Mouse (Mus musculus) layer of hippocampus, postnatal 36 days (tissue): ENCODE measurements around the gene Pycr1. TPM values are rescaled to one million over a fixed set of nuclear protein-coding genes. Genes with fewer than 3 reads are reported as not detected.
"Not testable (repeated sequence)": the region's sequence is repeated elsewhere in the genome, so short reads cannot be mapped to it uniquely, and the experiment has no call there.

Source experiments
- DNase-seq, 2 experiments: peaks; one replicate each; pipeline ENCODE4 v3.0.0; 2022
- total RNA-seq, 2 experiments: library from RNA; stranded (reverse); gene quantifications; 2 replicates each; pipeline ENCODE4 v1.2.3; 2021

The Pycr1 gene
- 1 to 10 TPM; 1.8 to 2.1 TPM for total RNA-seq

DNA sequence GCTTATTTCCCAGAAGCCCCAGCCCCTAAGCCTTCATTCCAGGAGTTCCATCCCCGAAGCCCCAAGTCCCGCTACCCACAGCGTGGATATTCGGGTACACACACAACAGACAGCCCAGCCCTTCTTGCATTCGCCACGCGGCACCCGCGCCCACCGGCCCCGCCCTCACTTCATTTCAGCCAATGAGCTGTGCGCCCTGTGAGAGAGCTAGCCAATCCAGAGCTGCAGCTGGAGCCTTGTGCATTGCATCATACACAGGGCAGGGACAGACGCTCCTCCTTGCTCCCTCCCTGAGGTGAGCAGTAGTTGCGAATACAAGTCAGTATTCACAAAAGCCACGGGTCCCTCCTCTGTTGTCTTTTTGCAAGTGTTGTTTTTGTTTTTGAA is at the start of gene Pycr1:
TSS of gene Pycr1 (minus strand) at position 169 of the 387 bp plus-strand sequence.
- DNase-seq = peak; percentile 92 to 93

DNA sequence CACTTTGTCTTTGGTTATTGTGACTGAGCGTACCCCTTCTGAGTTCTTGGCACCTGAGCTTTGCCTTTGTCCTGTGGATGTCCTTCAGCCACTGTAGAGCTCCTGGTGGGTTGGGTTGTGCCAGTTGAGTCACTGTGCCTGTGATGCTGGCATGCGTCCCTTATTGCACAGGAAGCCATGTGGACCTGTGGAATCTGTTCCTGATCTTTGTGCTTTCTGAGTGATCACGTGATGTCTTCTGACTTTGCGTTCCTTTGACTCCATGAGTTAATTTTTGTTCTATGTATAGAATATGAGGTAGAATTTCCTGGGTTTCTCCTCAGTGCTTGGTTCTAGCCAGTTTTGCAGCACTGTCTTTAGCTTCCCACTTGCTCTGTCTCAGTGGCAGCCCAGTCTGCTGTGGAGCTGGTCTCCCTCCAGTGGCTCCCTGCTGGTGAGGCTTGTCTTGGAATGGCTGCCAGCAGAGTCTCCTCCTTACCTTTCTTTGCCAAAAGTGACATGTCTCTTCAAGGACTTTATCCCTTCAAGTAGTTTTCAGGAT is 49.0 kb upstream of the Pycr1 start:
- DNase-seq = no peak

GRCm38 (mm10) chr11:120689365-120689764 is 45.8 kb upstream of the Pycr1 start:
- no peak for DNase-seq

- no peak for DNase-seq
Measured at GRCm38 (mm10) chr11:120686650-120687272, 43.2 kb upstream of the Pycr1 start.

DNA sequence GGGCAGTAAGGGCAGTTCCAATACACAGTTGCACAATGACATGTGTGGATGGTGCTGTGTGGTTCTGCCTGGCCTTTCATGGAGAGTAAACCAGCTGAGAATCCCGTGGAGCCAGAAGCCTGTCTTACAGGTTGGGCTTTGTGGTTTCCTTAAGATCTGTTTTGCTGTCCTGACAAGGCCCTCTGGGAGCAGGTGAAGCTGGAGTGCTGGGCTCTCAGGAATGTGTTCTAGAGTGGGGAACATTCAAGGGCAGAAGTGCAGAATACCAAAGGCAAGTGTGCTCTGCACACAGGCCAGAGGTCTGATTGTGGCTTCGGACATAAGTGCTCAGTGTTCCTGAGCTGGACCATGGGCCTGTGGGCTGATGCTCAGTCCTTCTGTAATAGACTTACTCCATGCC is 41.1 kb upstream of the Pycr1 start:
- no peak for DNase-seq

DNA sequence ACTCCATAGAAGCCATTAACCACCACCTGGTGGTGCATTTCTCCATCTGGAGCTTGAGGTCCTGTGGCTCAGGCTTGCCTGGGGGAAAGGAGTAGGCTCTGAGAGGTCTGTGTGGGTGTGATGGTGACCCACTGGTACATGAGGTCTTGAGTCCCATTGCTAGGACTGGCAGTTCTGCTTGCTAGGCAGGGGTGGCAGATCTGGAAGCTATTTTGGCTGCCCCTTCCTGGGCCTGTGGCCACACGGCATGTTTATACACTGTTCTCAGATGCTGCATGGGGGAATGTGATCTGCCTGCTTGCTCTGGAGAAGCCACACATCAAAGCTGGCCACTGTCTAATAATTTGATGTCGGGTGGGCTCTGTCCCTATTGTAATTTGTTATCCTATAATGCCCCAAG is 40.5 kb upstream of the Pycr1 start:
- DNase-seq = no peak

DNA sequence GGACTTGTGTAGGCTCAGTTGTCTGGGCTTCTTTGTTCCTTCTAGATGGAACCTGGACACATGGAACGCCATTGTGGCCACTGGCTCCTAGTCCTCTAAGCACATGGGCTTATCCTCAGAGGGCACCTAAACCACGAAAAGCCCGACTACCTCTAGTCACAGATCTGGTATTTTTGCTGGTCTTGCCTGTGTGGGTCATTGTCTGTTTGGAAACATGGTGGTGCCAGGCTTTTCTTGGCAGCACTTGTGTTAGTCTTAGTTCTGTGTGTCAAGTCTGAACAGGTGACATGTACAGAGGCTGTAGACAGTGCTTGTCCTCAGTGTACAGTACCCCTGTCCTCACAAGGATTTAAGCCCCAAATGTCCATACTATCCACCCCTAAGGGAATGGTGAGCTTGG is 40.0 kb upstream of the Pycr1 start:
- DNase-seq = no peak

DNA sequence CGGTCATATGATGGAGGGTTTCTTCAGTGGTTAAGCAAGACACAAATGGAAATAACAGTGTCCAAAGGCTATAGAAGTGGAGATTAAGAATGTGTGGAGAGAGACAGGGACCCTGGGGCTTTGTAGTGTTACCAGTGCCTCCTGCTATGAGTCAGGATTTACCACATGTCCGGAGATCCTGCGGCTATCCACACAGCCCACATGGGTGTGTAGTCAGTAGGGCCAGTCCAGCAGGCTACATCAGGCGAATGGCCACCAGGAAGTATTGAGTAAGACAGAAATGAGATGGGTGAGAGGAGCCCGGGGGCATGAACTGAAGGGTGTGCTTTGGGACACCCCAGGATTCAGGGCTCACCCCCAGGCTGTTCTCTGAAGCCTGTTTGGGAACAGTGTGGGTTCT is 39.1 kb upstream of the Pycr1 start:
- DNase-seq = no peak

GRCm38 (mm10) chr11:120679909-120680308 is 36.3 kb upstream of the Pycr1 start:
- DNase-seq = no peak

DNA sequence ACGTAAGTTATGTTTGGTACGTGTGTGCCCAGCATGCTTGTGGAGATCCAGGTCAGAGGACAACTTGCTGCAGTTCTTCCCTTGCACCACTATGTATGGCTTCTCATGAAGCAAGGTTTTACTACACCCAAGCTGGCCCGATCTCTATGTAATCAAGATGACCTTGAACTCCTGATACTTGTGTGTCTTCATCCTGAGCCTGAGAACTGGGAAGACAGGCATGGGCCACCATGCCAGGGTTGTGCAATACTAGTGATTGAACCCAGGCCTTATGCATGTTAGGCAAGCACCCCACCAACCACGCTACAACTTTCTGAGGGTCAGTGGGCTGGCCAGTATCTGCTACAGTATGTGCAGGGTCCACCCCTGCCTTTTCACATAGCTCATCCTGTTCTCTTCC is 33.4 kb upstream of the Pycr1 start:
- no peak for DNase-seq

DNA sequence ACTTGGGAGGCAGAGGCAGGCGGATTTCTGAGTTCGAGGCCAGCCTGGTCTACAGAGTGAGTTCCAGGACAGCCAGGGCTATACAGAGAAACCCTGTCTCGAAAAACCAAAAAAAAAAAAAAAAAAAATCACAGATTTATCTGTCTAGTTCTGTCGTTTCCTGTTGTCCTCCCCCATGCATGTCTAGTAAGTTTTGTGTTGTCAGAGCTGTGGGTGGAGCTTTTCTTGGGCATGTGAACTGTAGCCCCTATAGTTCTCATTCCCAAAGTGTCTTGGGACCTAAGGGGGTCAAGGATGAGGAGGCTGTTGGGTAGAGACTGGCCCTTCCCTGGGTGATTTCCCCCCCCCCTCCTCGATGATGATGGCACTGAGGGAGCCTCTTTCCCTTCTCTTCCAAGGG is 32.3 kb upstream of the Pycr1 start:
- DNase-seq = not testable (repeated sequence)

- DNase-seq = no peak
Measured at GRCm38 (mm10) chr11:120673594-120674122, 30.1 kb upstream of the Pycr1 start.

GRCm38 (mm10) chr11:120672687-120673593 is 29.4 kb upstream of the Pycr1 start, which contains the start of gene Aspscr1:
Gene Aspscr1 (plus strand): TSS chr11:120672973.
- DNase-seq = peak; percentile 92

GRCm38 (mm10) chr11:120666617-120667016 is 23.0 kb upstream of the Pycr1 start:
- no peak for DNase-seq

GRCm38 (mm10) chr11:120665406-120665805 is 21.8 kb upstream of the Pycr1 start:
- DNase-seq = no peak

- no peak for DNase-seq
Measured at GRCm38 (mm10) chr11:120663714-120664113, 20.1 kb upstream of the Pycr1 start.

- DNase-seq = no peak
Measured at GRCm38 (mm10) chr11:120662759-120663158, 19.2 kb upstream of the Pycr1 start.

- no peak for DNase-seq
Measured at GRCm38 (mm10) chr11:120661076-120661460, 17.5 kb upstream of the Pycr1 start, which contains the start of gene Notum. Gene Notum (minus strand): TSS chr11:120661175.

DNA sequence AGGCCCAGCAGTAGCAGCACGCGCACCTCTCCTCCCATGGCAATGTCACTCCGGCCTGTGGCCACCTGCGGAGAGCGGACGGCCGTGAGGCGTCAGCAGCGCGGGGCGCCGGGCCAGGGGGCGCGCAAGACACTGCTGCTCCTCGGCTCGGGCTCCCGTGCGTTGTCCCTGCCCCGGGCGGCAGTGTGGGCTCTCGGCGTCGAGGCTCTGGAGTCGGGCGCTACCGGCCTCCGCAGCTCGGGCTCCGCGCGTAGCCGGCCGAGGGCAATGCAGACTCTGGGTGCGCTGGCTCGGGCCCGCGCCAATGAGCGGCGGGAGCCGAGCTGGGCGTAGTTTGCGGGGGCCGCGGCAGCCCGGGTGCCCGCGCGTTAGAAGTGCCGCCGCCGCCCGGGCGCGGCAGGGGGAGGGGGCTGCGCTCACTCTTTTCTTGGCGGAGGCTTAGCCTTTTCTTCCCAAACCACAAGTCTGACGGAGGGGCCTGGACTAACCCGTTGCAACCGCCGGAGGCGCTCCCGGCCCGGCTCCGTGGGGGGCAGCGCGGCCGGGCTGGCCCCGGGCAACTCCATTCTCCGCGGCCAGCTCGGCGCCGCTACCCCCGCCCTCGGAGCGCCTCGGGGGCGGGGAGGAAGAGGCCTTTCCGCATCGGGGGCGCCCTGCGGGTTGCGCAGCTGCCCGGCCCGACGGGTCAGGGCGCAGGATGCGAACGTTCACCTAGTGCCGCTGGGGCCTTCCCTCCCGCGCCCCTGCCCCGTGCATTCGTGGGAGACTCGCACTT is 16.9 kb upstream of the Pycr1 start:
- DNase-seq = no peak

- DNase-seq = no peak
Measured at GRCm38 (mm10) chr11:120659509-120660300, 16.1 kb upstream of the Pycr1 start.

GRCm38 (mm10) chr11:120658876-120659410 is 15.4 kb upstream of the Pycr1 start:
- peak; percentile 68 to 72 for DNase-seq
